Mouse (Mus musculus): ENCODE data around the gene Lsp1.

DNA sequence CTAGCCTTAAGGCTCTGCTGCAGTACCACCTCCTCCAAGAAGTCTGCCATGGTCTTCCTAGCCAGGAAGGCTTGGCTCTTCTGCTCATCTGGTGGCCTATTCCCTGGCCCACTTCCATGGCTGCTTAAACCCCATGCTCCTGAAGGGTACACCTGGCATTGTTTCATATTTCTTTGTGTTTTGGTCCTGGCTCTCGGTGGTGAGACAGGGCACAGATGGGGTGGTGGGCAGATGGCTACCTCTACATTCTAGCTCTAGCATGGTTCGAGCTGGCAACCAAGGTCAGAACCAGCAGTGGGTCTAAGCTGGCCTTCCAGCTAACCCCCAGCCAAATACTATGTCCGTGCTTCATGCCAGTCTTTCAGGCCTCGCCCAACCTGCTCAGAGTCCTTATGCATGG lies 12.3 kb downstream of the Lsp1 start:
- TF ChIP-seq CTCF (IDR thresholded peaks at IDR 0.05; ENCODE audit: extremely low read depth, insufficient read length, insufficient replicate concordance, low read depth, low read length) (no peak), POLR2A (IDR thresholded peaks at IDR 0.05; ENCODE audit: low read depth, low read length) (no peak)

Data from small intestine, adult 2 months (tissue).